Mouse (Mus musculus) gastrocnemius, postnatal 25 days (tissue): Measurements from ENCODE around the gene Erp27. TPM values are rescaled to one million over a fixed set of nuclear protein-coding genes. Genes with fewer than 3 reads are reported as not detected.
"Not testable (repeated sequence)": the region's sequence is repeated elsewhere in the genome, so short reads cannot be mapped to it uniquely, and the experiment has no call there.

Experiments
- DNase-seq: peaks from one replicate; pipeline ENCODE4 v3.0.0; 2022
- total RNA-seq, 2 experiments: library from RNA; stranded (reverse); gene quantifications; 1 replicate in 1 of 2; 2 replicates in 1 of 2; pipeline ENCODE4 v1.2.3; 2021

Erp27 gene
- total RNA-seq, 2 experiments from 2014 or later = not detected

DNA sequence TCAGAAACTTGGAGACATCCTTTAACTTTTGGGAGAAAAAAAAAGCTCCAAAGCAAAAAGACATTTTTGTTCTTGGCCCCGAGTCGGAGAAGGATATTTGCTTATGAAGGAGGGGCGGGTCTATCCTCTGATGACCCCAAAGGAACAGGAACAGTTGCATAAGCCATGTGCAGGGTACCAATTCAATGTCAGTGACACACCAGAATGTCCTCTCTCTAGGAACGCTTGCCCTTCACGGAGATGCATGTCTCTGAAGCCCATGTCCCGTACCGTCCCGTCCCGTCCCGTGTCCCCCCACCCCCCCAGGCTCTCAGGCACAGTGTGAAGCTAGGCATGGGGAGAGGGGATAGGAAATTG is 15.1 kb downstream of the Erp27 start:
- DNase-seq = peak; percentile 64

- DNase-seq = peak; percentile 29
Measured at GRCm38 (mm10) chr6:136906283-136906936, 15.6 kb downstream of the Erp27 start.

DNA sequence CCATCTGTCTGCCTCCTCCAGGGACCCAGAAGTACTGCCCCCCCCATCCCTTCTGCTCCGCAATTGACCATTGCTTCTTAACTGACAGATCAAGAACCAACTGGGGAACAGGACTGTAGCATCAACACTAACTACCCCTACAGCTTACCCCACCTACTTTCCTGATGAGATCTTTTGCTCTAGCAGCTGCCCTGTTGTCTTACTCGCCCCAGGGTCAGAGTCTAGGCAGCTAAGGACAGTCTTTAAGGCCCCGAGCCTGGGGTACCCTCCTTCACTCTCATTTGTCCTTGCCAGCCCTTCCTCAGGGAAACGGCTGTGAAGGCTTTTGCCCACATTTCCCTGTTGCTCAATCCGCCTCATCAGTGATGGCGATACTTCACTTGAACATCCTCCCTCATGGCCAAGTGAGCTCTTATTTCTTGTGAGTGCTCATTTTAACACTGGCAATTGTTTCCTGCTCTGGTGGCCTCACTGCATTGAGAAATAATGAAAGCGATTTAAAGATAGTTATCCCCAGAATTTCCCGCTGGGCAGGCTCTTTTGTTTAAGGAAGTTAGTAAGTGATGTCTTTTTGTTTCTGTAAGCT is 18.0 kb downstream of the Erp27 start:
- DNase-seq = no peak

DNA sequence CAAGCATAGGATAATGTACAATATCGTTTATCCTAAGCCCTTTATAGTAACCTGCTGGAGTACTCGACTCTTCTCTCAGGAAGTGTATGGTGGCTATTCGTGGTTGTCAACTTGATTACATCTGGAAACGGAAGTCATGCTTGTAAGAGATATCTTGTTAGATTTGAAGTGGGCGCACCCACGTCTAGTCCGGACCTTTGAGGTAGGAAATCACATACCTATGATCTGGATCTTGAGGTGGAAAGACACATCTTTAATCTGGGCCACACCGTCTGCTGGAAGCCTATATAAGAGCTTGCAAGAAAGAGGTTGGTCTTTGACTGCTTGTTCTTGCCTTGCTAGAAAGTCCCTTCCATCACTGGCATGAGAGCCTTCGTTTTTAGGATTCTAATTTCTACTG is 19.5 kb downstream of the Erp27 start:
- no peak for DNase-seq

GRCm38 (mm10) chr6:136901010-136901409 is 21.0 kb downstream of the Erp27 start:
- DNase-seq = no peak

DNA sequence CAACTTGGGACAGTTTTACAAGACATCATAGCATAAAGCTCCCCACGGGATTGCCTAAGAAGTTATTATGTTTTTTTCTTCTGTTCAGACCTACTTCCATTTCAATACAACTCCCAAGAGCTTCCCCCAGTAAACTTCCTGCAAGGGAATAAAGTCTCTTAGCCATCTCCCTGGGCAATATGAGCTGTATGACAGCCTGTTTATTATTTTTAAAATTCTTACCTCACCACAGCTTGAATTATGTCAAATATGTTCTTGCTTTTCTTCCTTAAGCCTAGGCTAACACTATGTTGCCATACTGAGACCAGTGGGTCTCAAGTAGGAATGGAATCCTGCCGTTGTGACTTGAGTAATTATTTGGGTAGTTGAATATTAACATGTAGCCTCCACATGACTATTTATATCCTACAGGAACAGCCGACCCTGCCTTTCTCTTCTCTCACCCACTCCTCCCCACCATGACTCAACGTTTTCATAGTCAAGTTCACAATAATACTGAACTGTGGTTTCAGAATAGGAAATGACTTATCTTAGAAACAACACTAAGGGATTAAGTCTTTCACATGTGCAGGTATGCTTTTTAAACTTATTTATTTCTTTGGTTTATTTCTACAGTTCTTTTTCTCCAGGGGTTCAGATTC is 21.5 kb downstream of the Erp27 start:
- no peak for DNase-seq

- no peak for DNase-seq
Measured at GRCm38 (mm10) chr6:136898954-136899353, 23.0 kb downstream of the Erp27 start.

GRCm38 (mm10) chr6:136898222-136898621 is 23.8 kb downstream of the Erp27 start:
- DNase-seq = no peak

GRCm38 (mm10) chr6:136897789-136898188 is 24.2 kb downstream of the Erp27 start:
- DNase-seq = peak; percentile 52

DNA sequence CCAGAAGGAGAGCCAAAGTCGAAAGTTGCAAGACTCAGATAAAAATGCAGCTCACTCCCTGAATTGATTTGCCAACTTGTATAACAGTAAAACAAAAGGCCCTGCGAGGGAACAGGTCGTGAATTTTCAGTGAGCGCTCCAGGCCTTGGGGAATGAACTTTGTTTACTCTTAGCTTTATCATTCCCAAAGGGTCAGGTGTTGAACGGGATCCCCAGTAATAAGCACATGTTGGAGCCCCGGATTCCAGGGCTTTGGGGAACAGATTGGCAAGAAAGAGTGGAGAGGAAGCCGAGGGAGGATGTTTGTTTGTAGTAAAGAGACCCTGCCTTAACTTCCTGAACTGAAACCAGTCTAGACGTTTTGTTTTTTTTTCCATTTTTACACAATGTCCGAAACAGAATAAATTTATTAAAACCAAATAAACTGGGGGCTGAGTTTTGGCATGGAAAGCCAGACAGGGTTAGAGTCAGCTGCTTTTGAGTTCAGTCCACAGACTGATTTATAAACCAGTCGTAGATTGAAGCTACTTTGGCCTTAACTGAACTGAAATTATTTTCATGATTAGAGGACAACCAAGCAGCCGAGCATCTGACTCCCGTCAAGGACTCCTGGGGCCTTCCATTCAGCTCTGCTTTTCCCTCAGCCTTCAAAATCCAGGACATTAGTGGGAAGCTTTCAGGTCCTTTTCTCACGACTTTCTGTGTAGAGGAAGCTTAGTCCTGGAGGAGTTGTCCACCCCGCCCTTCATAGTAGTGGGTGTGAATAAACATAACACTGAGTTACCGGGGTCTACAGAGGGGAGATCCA is 27.2 kb downstream of the Erp27 start:
- peak; percentile 55 for DNase-seq

DNA sequence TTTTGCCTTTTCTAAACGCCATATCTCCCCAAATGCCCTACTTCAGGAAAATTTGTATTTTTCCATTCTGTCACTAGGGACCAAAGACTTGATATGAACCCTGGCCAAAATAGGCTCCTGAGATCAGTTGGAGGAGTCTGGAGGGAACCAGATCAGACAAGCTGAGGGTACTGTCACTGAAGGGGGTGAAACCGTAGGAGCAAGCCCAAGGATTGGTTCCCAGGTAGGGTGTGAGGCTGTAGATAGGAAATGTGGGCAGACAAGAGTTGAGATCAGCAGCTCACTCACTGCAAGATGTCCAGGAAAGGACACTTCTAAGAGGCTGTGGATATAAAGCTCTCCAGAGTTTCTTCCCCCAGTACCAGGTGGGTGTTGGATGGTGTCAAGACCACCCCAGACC is 30.0 kb downstream of the Erp27 start:
- DNase-seq = no peak

DNA sequence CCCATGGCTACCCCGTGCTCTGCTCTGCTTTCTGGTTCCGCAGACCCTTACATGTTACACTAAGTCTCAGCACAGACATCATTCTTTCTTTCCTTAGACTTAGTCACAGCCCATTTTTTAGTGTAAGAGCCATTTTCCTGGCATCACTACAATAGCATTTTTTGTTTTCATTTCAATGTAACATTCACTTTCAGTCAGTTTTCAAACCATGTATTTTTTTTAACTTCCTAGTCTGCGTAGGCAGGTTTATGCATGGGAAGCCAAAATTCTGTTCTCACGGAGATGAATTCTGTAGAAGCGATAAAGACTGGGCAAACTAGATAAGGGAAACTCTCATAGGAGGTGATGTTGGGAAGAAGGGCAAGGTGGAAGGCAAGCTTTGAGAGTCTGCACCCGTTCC is 32.4 kb downstream of the Erp27 start:
- no peak for DNase-seq

- DNase-seq = no peak
Measured at GRCm38 (mm10) chr6:136889067-136889466, 32.9 kb downstream of the Erp27 start.

DNA sequence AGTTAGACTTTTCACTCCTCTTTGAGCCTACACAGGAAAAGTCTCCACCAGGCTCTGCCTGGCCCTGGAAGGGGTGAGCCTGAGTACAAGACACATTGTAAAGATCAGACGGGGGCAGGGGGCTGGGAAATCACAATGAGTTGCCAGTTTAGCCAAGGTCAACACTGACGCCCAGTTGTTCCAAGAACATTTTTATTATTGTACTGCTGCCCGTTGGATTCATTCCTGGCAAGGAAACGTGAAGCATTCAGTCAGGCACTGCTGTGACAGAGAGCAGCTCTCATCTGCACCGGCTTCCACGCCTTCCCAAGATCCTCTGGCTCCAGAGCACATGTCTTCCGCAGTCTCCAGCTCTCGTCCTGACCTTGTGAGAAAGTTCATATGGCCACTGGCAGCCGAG is 34.1 kb downstream of the Erp27 start:
- DNase-seq = peak; percentile 78

DNA sequence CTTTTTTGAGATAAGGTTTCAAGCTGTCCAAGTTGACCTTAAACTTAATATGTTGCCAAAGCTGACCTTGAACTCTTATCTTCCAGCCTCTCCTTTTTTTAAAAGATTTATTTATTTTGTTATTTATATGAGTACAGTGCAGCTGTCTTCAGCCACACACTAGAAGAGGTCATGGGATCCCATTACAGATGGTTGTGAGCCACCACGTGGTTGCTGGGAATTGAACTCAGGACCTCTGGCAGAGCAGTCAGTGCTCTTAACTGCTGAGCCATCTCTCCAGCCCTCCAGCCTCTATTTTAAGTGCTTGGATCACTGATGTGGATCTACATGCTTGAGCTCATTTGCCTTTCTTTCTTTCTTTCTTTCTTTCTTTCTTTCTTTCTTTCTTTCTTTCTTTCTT is 37.2 kb downstream of the Erp27 start:
- DNase-seq = not testable (repeated sequence)

DNA sequence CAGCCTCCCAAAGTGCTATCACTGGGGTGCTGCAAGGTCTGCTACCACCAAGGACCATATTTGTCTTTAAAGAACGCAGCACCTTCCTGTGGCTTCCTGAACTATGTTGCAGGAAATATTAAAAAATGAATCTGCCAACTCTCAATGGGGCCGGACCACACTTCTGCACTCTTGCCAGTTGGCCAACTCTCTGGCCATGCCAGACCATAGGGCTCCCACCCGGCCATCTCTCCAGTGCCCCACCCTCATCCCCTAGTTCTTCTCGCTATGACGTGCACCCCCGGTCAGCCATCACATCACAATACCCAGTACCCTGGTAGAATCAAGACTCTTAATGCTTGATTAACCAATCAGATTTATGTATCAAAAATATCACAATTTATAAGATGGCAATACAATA is 38.0 kb downstream of the Erp27 start:
- DNase-seq = no peak

DNA sequence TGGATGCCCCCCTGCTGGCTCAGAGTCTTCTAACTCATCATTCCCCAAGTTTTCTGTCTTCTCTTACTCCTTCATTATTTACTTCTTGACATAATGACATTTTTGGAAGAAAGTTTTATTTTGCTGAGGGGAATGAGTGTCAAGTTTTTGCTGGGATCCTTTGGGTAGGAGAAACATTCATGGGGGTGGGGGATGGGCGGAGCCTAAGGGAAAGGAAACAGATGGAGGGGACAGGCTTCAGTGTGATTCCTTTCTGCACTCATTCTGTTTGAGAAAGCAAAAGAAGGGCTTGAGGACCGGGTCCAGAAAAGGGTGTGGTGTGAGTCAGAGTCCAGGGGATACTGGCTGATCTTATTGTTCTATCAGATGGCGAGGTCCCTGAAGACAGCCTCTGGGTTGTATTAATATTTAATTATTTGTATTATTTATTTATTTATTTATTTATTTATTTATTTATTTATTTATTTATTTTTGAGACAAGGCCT is 38.5 kb downstream of the Erp27 start:
- peak; percentile 53 for DNase-seq

- no peak for DNase-seq
Measured at GRCm38 (mm10) chr6:136881678-136882077, 40.3 kb downstream of the Erp27 start.

GRCm38 (mm10) chr6:136875670-136876069 is 46.3 kb downstream of the Erp27 start, which contains the start of gene Mgp:
Gene Mgp (minus strand): TSS chr6:136875823.
- peak; percentile 60 for DNase-seq

DNA sequence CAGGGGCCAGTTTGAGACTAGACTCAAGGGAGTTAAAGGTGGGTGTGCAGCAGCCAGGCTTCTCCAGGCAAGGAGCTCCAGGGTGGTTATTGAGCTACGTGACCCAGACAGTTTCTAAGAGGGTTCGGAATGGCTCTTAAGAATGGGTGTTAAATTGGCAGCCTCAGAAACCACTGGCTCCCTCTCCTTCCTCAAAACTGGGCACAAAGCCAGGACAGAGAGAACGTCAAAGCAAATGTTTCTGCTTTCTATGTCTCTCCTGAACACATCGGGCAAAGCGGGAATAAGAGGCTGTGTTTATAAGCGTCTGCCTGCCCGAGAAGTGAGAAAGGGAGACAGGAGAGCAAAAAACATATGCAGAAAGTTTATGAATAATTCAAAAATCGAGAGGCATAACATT is 47.4 kb downstream of the Erp27 start:
- no peak for DNase-seq

- no peak for DNase-seq
Measured at GRCm38 (mm10) chr6:136868921-136869320, 53.1 kb downstream of the Erp27 start.

GRCm38 (mm10) chr6:136866150-136866549 is 55.8 kb downstream of the Erp27 start:
- DNase-seq = no peak

- no peak for DNase-seq
Measured at GRCm38 (mm10) chr6:136865360-136865759, 56.6 kb downstream of the Erp27 start.
